Mouse (Mus musculus): ENCODE data around the gene Olfr763. TPM values are rescaled to one million over a fixed set of nuclear protein-coding genes. Genes with fewer than 3 reads are reported as not detected.
"Not testable (repeated sequence)": the region's sequence is repeated elsewhere in the genome, so short reads cannot be mapped to it uniquely, and the experiment has no call there.

Olfr763 gene
- total and polyA plus RNA-seq, 2 experiments from 2014 or later, result not detected

DNA sequence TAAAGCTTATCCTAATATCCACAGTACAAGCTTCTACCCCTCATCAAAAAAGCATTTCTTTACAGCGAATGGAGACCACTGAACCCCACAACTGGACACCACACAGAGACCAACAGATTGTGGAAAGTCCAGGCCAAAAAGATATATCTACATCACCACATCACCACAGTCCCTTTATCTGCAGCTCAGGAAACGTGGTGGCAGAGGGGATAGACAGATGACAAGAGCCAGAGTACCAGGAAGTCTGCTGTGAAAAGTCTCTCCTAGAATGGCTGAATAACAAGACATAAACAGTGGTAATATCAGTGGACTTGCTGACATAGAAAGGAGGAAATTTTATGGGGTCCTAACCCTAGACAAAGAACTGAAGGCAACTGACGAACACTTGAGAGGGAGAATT is 34.2 kb upstream of the Olfr763 start:
- H3K9ac ChIP-seq (replicated peaks; ENCODE audit: low read depth, low read length), result no peak overlapping the region
- H3K9me3 ChIP-seq (replicated peaks; ENCODE audit: control insufficient read depth, low read length), result no peaks in the 10 kb centered on the region
- TF ChIP-seq EP300 (IDR thresholded peaks at IDR 0.05; ENCODE audit: low read depth) (no peak), CTCF (IDR thresholded peaks at IDR 0.05; ENCODE audit: low read depth) (no peak)
- H3K4me2 ChIP-seq (ENCODE audit: low read depth, low read length), result no peak overlapping the region
- no peak overlapping the region for H3K27ac ChIP-seq (ENCODE audit: low read depth)
- H3K36me3 ChIP-seq (replicated peaks; ENCODE audit: control insufficient read depth, insufficient read depth, low read length), result no peaks in the 10 kb centered on the region
- ATAC-seq (ENCODE audit: insufficient read depth, low read depth), result no peak
- WGBS, result 33% methylated on average over 3 of the region's 3 CpGs
- H3K4me1 ChIP-seq (ENCODE audit: control insufficient read depth, insufficient read depth), result no peaks in the 10 kb centered on the region
- no peak for DNase-seq (ENCODE audit: low spot score)
- H3K27me3 ChIP-seq (ENCODE audit: control insufficient read depth, insufficient read depth, low read length), result no peaks in the 10 kb centered on the region
- H3K4me3 ChIP-seq (ENCODE audit: low read depth, low read length), result no peak overlapping the region

DNA sequence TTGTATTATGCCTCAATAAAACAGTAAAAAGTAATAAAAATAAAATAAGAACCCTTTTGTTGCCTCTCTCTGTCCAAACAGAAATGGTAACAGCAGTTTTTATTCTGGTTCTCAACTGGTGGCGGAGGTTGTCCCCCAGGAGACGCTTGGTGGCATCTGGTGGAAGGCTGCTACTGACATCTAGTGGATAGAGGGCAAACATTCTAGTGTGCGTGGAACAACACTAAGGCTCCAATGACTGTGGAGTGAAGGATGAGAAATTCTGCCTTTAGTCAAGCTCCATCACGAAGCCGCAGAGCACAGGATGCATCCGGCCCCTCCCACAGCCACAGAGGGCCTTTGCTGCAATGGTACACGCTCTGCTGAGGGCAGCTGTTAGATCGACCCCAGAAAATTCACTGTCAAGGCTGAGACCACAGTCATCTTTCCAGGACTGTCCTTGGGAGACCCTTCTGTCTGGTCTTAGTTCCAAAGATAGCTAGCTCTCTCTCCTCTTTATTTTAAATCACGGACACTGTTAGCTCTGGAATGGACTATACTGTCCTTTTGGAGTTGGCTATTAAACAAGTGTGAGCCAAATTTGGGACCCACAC is 33.0 kb upstream of the Olfr763 start:
- Histone ChIP-seq H3K27ac (ENCODE audit: low read depth) (no peak overlapping the region), H3K4me3 (ENCODE audit: low read depth, low read length) (no peak overlapping the region), H3K36me3 (replicated peaks; ENCODE audit: control insufficient read depth, insufficient read depth, low read length) (no peaks in the 10 kb centered on the region), H3K9ac (replicated peaks; ENCODE audit: low read depth, low read length) (no peak overlapping the region), H3K9me3 (replicated peaks; ENCODE audit: control insufficient read depth, low read length) (no peaks in the 10 kb centered on the region), H3K4me1 (ENCODE audit: control insufficient read depth, insufficient read depth) (no peaks in the 10 kb centered on the region), H3K27me3 (ENCODE audit: control insufficient read depth, insufficient read depth, low read length) (no peaks in the 10 kb centered on the region), H3K4me2 (ENCODE audit: low read depth, low read length) (no peak overlapping the region)
- ATAC-seq (ENCODE audit: insufficient read depth, low read depth), result peak; percentile 80
- TF ChIP-seq CTCF (IDR thresholded peaks at IDR 0.05; ENCODE audit: low read depth) (peak; percentile 92), EP300 (IDR thresholded peaks at IDR 0.05; ENCODE audit: low read depth) (no peak)
- DNase-seq (ENCODE audit: low spot score), result peak; percentile 74
- WGBS, result 19% methylated on average over 9 of the region's 9 CpGs

DNA sequence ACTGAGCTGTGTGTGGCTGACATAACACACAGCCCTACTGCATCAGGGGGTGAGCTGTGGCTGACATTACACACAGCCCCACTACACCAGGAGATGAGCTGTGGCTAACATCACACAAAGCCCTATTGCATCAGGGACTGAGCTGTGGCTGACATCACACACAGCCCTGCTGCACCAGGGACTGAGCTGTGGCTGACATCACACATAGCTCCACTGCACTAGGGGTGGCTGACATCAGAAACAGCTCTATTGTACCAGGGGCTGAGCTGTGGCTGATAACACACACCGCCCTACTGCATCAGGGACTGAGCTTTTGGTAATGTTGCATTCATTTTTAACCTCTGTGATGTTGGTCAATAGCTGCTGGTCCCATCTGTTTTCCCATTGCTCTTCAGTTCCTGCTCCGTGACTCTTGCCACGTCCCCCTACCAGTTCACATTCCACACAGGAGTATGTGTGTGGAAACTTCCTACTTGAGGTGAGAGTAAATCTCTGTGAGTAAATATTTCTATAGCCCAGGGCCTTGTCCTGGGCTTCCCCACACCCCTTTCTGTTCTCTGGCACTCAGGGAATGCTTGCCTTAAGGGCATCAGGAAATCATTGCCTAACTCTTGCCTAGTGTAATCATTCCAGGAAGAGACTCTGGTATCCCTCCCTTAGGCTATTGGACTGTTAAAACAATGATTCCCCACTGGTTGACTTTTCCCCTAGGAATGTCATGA is 29.8 kb upstream of the Olfr763 start:
- H3K9ac ChIP-seq (replicated peaks; ENCODE audit: low read depth, low read length), result no peak overlapping the region
- H3K4me2 ChIP-seq (ENCODE audit: low read depth, low read length), result no peak overlapping the region
- WGBS, result 52% methylated on average over 3 of the region's 3 CpGs
- TF ChIP-seq EP300 (IDR thresholded peaks at IDR 0.05; ENCODE audit: low read depth), result no peak
- no peak for TF ChIP-seq CTCF (IDR thresholded peaks at IDR 0.05; ENCODE audit: low read depth)
- no peaks in the 10 kb centered on the region for H3K27me3 ChIP-seq (ENCODE audit: control insufficient read depth, insufficient read depth, low read length)
- ATAC-seq (ENCODE audit: insufficient read depth, low read depth) (peak; percentile 62), DNase-seq (ENCODE audit: low spot score) (peak; percentile 20)
- H3K4me1 ChIP-seq (ENCODE audit: control insufficient read depth, insufficient read depth), result no peaks in the 10 kb centered on the region
- H3K4me3 ChIP-seq (ENCODE audit: low read depth, low read length), result no peak overlapping the region
- no peak overlapping the region for H3K27ac ChIP-seq (ENCODE audit: low read depth)
- no peaks in the 10 kb centered on the region for H3K36me3 ChIP-seq (replicated peaks; ENCODE audit: control insufficient read depth, insufficient read depth, low read length)
- no peaks in the 10 kb centered on the region for H3K9me3 ChIP-seq (replicated peaks; ENCODE audit: control insufficient read depth, low read length)

DNA sequence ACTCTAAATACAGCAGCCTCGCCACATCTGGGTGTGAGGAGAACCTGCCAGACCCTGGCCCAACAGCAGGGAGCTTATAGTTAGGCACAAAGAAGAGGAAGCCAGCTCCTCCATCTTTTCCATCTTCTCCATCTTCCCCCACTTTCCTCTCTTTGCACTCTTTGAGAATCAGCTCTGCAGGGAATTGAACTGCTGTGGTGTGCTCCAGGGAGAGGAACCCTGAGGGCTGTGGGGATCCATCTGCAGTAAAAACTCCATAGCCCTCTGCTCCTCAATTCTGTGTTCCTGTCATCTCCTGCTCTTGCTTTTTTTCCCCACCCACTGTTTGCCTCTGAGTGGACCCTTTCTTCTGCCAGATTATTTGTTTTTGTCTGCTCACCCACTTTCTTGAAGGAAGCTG is 21.5 kb upstream of the Olfr763 start, which contains the start of gene Olfr9:
Gene Olfr9 (plus strand): TSS at position 301 of the 400 bp plus-strand sequence.
- H3K4me1 ChIP-seq (ENCODE audit: control insufficient read depth, insufficient read depth); DNase-seq (ENCODE audit: low spot score); H3K4me3 ChIP-seq (ENCODE audit: low read depth, low read length); ATAC-seq (ENCODE audit: insufficient read depth, low read depth); H3K4me2 ChIP-seq (ENCODE audit: low read depth, low read length); H3K36me3 ChIP-seq (replicated peaks; ENCODE audit: control insufficient read depth, insufficient read depth, low read length); H3K27me3 ChIP-seq (ENCODE audit: control insufficient read depth, insufficient read depth, low read length); H3K9me3 ChIP-seq (replicated peaks; ENCODE audit: control insufficient read depth, low read length); H3K27ac ChIP-seq (ENCODE audit: low read depth); H3K9ac ChIP-seq (replicated peaks; ENCODE audit: low read depth, low read length): not testable (repeated sequence)
- WGBS, result 25% methylated on average over 1 of the region's 1 CpGs

DNA sequence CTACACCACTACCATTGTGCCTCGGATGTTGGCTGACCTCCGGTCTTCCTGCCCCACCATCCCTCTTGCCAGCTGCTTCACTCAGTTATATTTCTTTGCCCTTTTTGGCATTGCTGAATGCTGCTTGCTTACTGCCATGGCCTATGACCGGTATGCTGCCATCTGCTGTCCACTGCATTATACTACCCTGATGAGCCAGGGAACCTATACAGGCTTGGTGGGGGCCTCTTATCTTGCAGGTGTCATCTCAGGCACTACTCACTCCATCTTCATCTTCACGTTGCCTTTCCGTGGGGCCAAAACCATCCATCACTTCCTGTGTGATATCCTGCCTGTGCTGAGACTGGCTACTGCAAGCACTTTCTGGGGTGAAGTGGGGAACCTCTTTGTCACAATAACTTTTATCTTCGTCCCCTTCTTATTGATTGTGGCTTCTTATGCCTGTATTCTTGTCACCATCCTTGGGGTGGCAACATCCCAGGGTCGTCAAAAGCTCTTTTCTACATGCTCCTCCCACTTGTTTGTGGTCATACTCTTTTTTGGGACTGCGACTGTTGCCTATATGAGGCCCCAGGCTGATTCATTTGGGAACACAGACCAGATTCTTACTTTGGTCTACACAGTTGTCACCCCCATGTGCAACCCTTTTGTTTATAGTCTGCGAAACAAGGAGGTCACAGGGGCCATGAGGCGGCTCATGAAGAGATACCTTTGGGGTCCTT is 20.3 kb upstream of the Olfr763 start:
- not testable (repeated sequence) for H3K36me3 ChIP-seq (replicated peaks; ENCODE audit: control insufficient read depth, insufficient read depth, low read length); H3K9ac ChIP-seq (replicated peaks; ENCODE audit: low read depth, low read length); H3K27me3 ChIP-seq (ENCODE audit: control insufficient read depth, insufficient read depth, low read length); H3K4me3 ChIP-seq (ENCODE audit: low read depth, low read length); H3K9me3 ChIP-seq (replicated peaks; ENCODE audit: control insufficient read depth, low read length); ATAC-seq (ENCODE audit: insufficient read depth, low read depth); H3K4me1 ChIP-seq (ENCODE audit: control insufficient read depth, insufficient read depth); H3K27ac ChIP-seq (ENCODE audit: low read depth); DNase-seq (ENCODE audit: low spot score); H3K4me2 ChIP-seq (ENCODE audit: low read depth, low read length)
- WGBS, result 47% methylated on average over 7 of the region's 10 CpGs

All from heart, postnatal 0 days (tissue).